Mouse (Mus musculus): Measurements from ENCODE around the gene Adamts18. TPM values are rescaled to one million over a fixed set of nuclear protein-coding genes. Genes with fewer than 3 reads are reported as not detected.
"Not testable (repeated sequence)": the region's sequence is repeated elsewhere in the genome, so short reads cannot be mapped to it uniquely, and the experiment has no call there.

Adamts18 gene
- polyA plus RNA-seq, 1 experiment from 2014 or later: 9.0 TPM

- no peak overlapping the region for H3K4me3 ChIP-seq (ENCODE audit: low read length)
- peaks cover 3% of the 10 kb centered on the region; the same call in 1 of the 2 replicates for H3K4me1 ChIP-seq (replicated peaks; ENCODE audit: control insufficient read depth, insufficient read depth, low read length)
- no peaks in the 10 kb centered on the region for H3K36me3 ChIP-seq (ENCODE audit: control insufficient read depth, insufficient read depth, low read length)
- no peaks in the 10 kb centered on the region for H3K27me3 ChIP-seq (ENCODE audit: control insufficient read depth, insufficient read depth, low read depth, low read length)
- ATAC-seq (ENCODE audit: low read depth): no peak
- H3K9ac ChIP-seq (ENCODE audit: low read length): no peak overlapping the region
- no peak overlapping the region for H3K27ac ChIP-seq (ENCODE audit: low read length)
- 28% methylated on average over 16 of the region's 16 CpGs for WGBS
- no peak overlapping the region for H3K4me2 ChIP-seq (ENCODE audit: low read depth, low read length)
- no peaks in the 10 kb centered on the region; the same call in 1 of the 2 replicates for H3K9me3 ChIP-seq (ENCODE audit: control insufficient read depth, low read length)
Measured at GRCm38 (mm10) chr8:113820983-113821587, 27.5 kb downstream of the Adamts18 start.

DNA sequence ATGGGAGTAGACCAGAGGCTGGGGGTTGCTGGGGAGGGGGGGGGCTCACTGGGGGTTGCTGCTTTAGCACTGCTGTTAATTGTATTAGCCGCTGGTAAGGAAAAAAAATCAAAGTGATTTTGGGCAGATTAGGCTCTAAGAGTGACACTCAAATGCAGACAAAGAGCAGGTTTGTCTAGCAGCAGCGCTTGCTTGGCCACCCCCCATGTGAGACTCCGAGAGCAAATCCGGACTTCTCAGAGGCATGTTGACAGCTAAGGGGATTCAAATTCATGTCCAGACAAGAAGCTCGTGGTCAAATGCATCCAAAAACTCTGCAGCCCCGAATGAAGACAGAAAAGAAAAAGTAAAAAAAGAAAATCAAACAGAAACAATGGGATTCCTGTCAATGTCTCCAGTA is 34.6 kb downstream of the Adamts18 start:
- no peaks in the 10 kb centered on the region for H3K36me3 ChIP-seq (ENCODE audit: control insufficient read depth, insufficient read depth, low read length)
- 52% methylated on average over 6 of the region's 6 CpGs for WGBS
- H3K4me2 ChIP-seq (ENCODE audit: low read depth, low read length): no peak overlapping the region
- no peak overlapping the region for H3K9ac ChIP-seq (ENCODE audit: low read length)
- no peak overlapping the region for H3K4me3 ChIP-seq (ENCODE audit: low read length)
- H3K9me3 ChIP-seq (ENCODE audit: control insufficient read depth, low read length): 0 out of 2 replicates have a peak, but pooled peaks cover 2% of the 10 kb centered on the region
- ATAC-seq (ENCODE audit: low read depth): no peak
- H3K27me3 ChIP-seq (ENCODE audit: control insufficient read depth, insufficient read depth, low read depth, low read length): no peaks in the 10 kb centered on the region
- H3K4me1 ChIP-seq (replicated peaks; ENCODE audit: control insufficient read depth, insufficient read depth, low read length): no peaks in the 10 kb centered on the region
- no peak overlapping the region for H3K27ac ChIP-seq (ENCODE audit: low read length)

DNA sequence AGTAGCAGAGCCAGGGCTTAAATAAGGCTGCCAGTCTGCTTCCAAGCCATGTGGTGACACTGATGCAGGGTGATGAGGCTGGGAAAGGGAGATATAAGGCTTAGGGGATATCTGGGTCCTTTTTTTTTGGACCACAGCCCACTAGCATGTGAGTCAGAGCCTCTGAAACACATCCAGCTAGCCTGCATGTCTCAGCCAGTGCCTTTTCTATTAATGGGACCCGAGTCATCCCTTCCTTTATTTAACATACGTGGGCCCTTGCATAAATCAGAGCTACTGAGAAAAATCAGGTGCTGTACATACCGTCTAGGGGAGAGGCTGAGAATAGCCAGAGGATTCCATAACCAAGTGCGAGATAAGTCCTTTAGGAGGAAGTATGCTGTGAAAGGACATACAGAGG is 37.0 kb downstream of the Adamts18 start:
- Histone ChIP-seq H3K9ac (ENCODE audit: low read length) (no peak overlapping the region), H3K4me1 (replicated peaks; ENCODE audit: control insufficient read depth, insufficient read depth, low read length) (no peaks in the 10 kb centered on the region), H3K36me3 (ENCODE audit: control insufficient read depth, insufficient read depth, low read length) (no peaks in the 10 kb centered on the region), H3K27me3 (ENCODE audit: control insufficient read depth, insufficient read depth, low read depth, low read length) (no peaks in the 10 kb centered on the region), H3K9me3 (ENCODE audit: control insufficient read depth, low read length) (0 out of 2 replicates have a peak, but pooled peaks cover 2% of the 10 kb centered on the region), H3K4me2 (ENCODE audit: low read depth, low read length) (no peak overlapping the region), H3K27ac (ENCODE audit: low read length) (no peak overlapping the region), H3K4me3 (ENCODE audit: low read length) (no peak overlapping the region)
- 66% methylated on average over 4 of the region's 4 CpGs for WGBS
- ATAC-seq (ENCODE audit: low read depth): no peak

DNA sequence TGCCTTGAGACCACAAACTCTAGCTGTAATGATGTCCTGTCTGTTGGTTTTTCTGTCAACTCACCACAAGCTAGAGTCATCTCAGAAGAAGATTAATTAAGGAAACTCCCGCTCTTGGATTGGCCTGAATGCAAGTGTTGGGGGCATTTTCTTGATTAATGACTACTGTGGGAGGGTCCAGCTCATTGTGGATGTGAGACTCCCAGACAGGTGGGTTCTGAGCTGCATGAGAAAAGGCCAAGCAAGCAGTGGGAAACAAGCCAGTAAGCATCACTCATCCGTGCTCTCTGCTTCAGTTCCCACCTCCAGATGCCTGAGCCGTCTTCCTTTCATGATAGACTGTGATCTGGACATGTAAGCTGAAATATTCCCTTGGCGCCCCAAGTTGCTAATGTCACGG is 38.6 kb downstream of the Adamts18 start:
- Histone ChIP-seq H3K9ac (ENCODE audit: low read length) (no peak overlapping the region), H3K27ac (ENCODE audit: low read length) (no peak overlapping the region), H3K4me1 (replicated peaks; ENCODE audit: control insufficient read depth, insufficient read depth, low read length) (no peaks in the 10 kb centered on the region), H3K9me3 (ENCODE audit: control insufficient read depth, low read length) (0 out of 2 replicates have a peak, but pooled peaks cover under 1% of the 10 kb centered on the region), H3K27me3 (ENCODE audit: control insufficient read depth, insufficient read depth, low read depth, low read length) (no peaks in the 10 kb centered on the region), H3K4me3 (ENCODE audit: low read length) (no peak overlapping the region), H3K4me2 (ENCODE audit: low read depth, low read length) (no peak overlapping the region), H3K36me3 (ENCODE audit: control insufficient read depth, insufficient read depth, low read length) (no peaks in the 10 kb centered on the region)
- 65% methylated on average over 5 of the region's 5 CpGs for WGBS
- ATAC-seq (ENCODE audit: low read depth): no peak

- no peaks in the 10 kb centered on the region for H3K36me3 ChIP-seq (ENCODE audit: control insufficient read depth, insufficient read depth, low read length)
- no peak overlapping the region for H3K4me2 ChIP-seq (ENCODE audit: low read depth, low read length)
- no peak overlapping the region for H3K27ac ChIP-seq (ENCODE audit: low read length)
- no peak overlapping the region for H3K4me3 ChIP-seq (ENCODE audit: low read length)
- H3K4me1 ChIP-seq (replicated peaks; ENCODE audit: control insufficient read depth, insufficient read depth, low read length): no peaks in the 10 kb centered on the region
- H3K9me3 ChIP-seq (ENCODE audit: control insufficient read depth, low read length): no peaks in the 10 kb centered on the region
- no peaks in the 10 kb centered on the region for H3K27me3 ChIP-seq (ENCODE audit: control insufficient read depth, insufficient read depth, low read depth, low read length)
- 74% methylated on average over 12 of the region's 12 CpGs for WGBS
- ATAC-seq (ENCODE audit: low read depth): no peak
- H3K9ac ChIP-seq (ENCODE audit: low read length): no peak overlapping the region
Measured at GRCm38 (mm10) chr8:113803830-113804611, 44.5 kb downstream of the Adamts18 start.

DNA sequence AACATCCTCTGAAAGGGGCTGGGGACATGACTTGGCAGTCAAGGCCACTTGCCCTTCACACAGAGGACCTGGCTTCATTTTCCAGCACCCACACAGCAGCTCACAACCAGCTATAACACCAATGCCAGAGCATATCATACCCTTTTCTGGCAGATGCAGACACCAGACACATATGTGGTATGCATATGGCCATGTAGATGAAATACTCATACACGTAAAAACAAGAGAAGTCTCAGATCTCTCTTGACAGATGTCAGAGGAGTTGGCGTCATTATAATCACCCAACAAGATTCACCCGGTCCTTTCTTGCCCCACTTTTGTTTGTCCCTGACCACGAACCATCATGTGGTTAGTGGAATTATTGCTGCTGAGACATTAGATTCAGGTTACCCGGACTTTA is 47.0 kb downstream of the Adamts18 start:
- no peaks in the 10 kb centered on the region for H3K4me1 ChIP-seq (replicated peaks; ENCODE audit: control insufficient read depth, insufficient read depth, low read length)
- H3K36me3 ChIP-seq (ENCODE audit: control insufficient read depth, insufficient read depth, low read length): no peaks in the 10 kb centered on the region
- 55% methylated on average over 5 of the region's 5 CpGs for WGBS
- no peaks in the 10 kb centered on the region for H3K27me3 ChIP-seq (ENCODE audit: control insufficient read depth, insufficient read depth, low read depth, low read length)
- no peaks in the 10 kb centered on the region for H3K9me3 ChIP-seq (ENCODE audit: control insufficient read depth, low read length)
- ATAC-seq (ENCODE audit: low read depth): no peak
- H3K9ac ChIP-seq (ENCODE audit: low read length): no peak overlapping the region
- no peak overlapping the region for H3K27ac ChIP-seq (ENCODE audit: low read length)
- no peak overlapping the region for H3K4me3 ChIP-seq (ENCODE audit: low read length)
- no peak overlapping the region for H3K4me2 ChIP-seq (ENCODE audit: low read depth, low read length)

GRCm38 (mm10) chr8:113800556-113800955 is 48.0 kb downstream of the Adamts18 start:
- H3K36me3 ChIP-seq (ENCODE audit: control insufficient read depth, insufficient read depth, low read length); ATAC-seq (ENCODE audit: low read depth); H3K9me3 ChIP-seq (ENCODE audit: control insufficient read depth, low read length); H3K4me1 ChIP-seq (replicated peaks; ENCODE audit: control insufficient read depth, insufficient read depth, low read length); H3K4me2 ChIP-seq (ENCODE audit: low read depth, low read length); H3K4me3 ChIP-seq (ENCODE audit: low read length); H3K27me3 ChIP-seq (ENCODE audit: control insufficient read depth, insufficient read depth, low read depth, low read length); H3K27ac ChIP-seq (ENCODE audit: low read length); H3K9ac ChIP-seq (ENCODE audit: low read length): not testable (repeated sequence)
- no CpG with 5 or more reads among the region's 5 CpGs for WGBS

DNA sequence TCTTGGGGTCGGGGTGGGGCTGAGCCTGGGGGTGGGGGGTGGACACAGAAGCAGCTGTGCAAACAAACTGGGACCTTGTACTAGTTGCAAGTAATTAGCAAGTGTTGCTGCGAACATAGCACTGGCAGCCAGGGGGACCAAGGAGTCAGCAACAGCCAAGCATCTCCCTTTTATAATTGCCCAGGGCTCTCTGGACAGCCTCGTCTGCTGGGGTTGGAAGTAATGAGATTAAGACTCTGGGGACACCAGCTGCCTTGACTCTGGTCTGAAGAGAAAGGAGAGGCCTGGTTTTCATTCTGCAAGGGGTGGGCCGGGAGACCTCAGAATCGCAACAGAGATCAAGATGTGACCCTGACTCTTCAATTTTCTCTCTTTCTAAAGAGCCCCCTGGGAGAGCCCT is 49.0 kb downstream of the Adamts18 start:
- WGBS: no CpG with 5 or more reads among the region's 5 CpGs
- Histone ChIP-seq H3K27me3 (ENCODE audit: control insufficient read depth, insufficient read depth, low read depth, low read length) (no peaks in the 10 kb centered on the region), H3K4me2 (ENCODE audit: low read depth, low read length) (no peak overlapping the region), H3K27ac (ENCODE audit: low read length) (no peak overlapping the region), H3K9me3 (ENCODE audit: control insufficient read depth, low read length) (no peaks in the 10 kb centered on the region), H3K9ac (ENCODE audit: low read length) (no peak overlapping the region), H3K4me3 (ENCODE audit: low read length) (no peak overlapping the region), H3K36me3 (ENCODE audit: control insufficient read depth, insufficient read depth, low read length) (no peaks in the 10 kb centered on the region), H3K4me1 (replicated peaks; ENCODE audit: control insufficient read depth, insufficient read depth, low read length) (no peaks in the 10 kb centered on the region)
- no peak for ATAC-seq (ENCODE audit: low read depth)

DNA sequence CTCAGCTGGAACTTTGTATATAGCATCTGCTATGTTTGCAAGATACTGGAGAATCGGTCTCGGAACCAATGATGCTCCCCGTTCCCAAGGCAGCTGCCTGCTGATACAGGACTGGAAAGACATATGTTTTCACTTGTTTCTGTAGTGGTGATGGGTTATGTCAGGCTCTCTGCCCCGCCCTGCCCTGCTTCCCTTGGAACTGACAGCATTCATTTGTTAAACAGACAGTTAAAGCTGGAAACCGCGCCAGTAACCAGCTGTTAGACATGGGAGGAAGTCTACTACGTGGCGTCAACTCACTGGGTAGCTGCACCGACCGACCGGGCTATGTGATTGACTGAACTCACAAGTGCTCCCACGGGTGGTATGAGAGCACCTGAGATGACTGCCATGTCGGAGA is 56.7 kb downstream of the Adamts18 start:
- Histone ChIP-seq H3K9me3 (ENCODE audit: control insufficient read depth, low read length) (no peaks in the 10 kb centered on the region), H3K27ac (ENCODE audit: low read length) (no peak overlapping the region), H3K36me3 (ENCODE audit: control insufficient read depth, insufficient read depth, low read length) (no peaks in the 10 kb centered on the region), H3K4me1 (replicated peaks; ENCODE audit: control insufficient read depth, insufficient read depth, low read length) (no peaks in the 10 kb centered on the region), H3K4me3 (ENCODE audit: low read length) (no peak overlapping the region), H3K4me2 (ENCODE audit: low read depth, low read length) (no peak overlapping the region), H3K9ac (ENCODE audit: low read length) (no peak overlapping the region), H3K27me3 (ENCODE audit: control insufficient read depth, insufficient read depth, low read depth, low read length) (no peaks in the 10 kb centered on the region)
- no peak for ATAC-seq (ENCODE audit: low read depth)
- no CpG with 5 or more reads among the region's 13 CpGs for WGBS

Data from lung, embryonic 16.5 days (tissue).